20 mouse cellular contexts compared by ENCODE assay signal in the genomic region with DNA sequence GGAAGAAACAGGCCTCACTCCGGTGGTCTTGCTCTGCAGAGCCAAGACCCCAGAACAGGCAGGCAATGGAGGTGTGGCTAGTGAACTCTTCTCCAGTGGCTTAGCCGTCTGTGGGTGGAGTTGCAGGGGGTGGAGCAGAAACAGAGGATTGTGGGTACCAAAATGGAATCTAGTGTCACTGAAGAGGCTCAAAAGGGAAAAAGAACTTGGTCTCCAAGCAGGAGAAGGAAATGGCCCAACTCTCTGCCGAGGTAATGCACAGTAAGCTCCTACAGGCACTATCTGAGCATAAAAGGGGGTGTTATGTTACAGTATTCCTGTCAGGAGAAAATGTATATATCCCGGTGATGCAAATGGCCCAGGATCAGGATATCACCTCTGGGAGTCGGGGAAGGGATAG.
"Had no signal": no experiment of that assay in that cellular context is flagged by ENCODE, and none has a peak within 500 bp of the region (broad histone marks: within the 10 kb centered on the region; RNA-seq: fewer than 3 reads in every experiment).

No protein-coding gene starts in this region.

- H3K27me3 ChIP-seq: limb, embryonic 12.5 days; limb, embryonic 15.5 days; midbrain, embryonic 15.5 days had no signal

- H3K36me3 ChIP-seq: limb, embryonic 12.5 days; limb, embryonic 15.5 days; midbrain, embryonic 15.5 days; neural tube, embryonic 13.5 days; stomach, embryonic 15.5 days had no signal

- H3K4me2 ChIP-seq: limb, embryonic 12.5 days; limb, embryonic 15.5 days; liver, embryonic 11.5 days; lung, embryonic 14.5 days; midbrain, embryonic 15.5 days; neural tube, embryonic 13.5 days; stomach, embryonic 15.5 days had no signal

- ATAC-seq: liver, postnatal 0 days; lung, postnatal 0 days; midbrain, embryonic 15.5 days had no signal

- DNase-seq: kidney, postnatal 25 days; layer of hippocampus, postnatal 36 days; liver, postnatal 0 days; lung, embryonic 14.5 days; retina, postnatal 1 day; right cerebral cortex, postnatal 25 days; spleen, adult 18-20 months; thymus, postnatal 25 days had no signal

- H3K9ac ChIP-seq: limb, embryonic 12.5 days; limb, embryonic 15.5 days; liver, embryonic 14.5 days; liver, postnatal 0 days; lung, embryonic 14.5 days; midbrain, embryonic 15.5 days; neural tube, embryonic 13.5 days; stomach, embryonic 15.5 days had no signal

- H3K4me3 ChIP-seq: left cerebral cortex, adult 2 months; limb, embryonic 12.5 days; limb, embryonic 15.5 days; midbrain, embryonic 15.5 days; myocyte; neural tube, embryonic 13.5 days; stomach, embryonic 15.5 days had no signal

- H3K27ac ChIP-seq: kidney, postnatal 0 days; left cerebral cortex, adult 2 months; limb, embryonic 12.5 days; limb, embryonic 15.5 days; liver, embryonic 14.5 days; macrophage; midbrain, embryonic 15.5 days; neural tube, embryonic 13.5 days; stomach, embryonic 15.5 days had no signal

- H3K9me3 ChIP-seq: limb, embryonic 12.5 days; limb, embryonic 15.5 days; midbrain, embryonic 15.5 days; neural tube, embryonic 13.5 days; stomach, embryonic 15.5 days had no signal
